15 mouse cellular contexts compared by ENCODE assay signal in the genomic region with DNA sequence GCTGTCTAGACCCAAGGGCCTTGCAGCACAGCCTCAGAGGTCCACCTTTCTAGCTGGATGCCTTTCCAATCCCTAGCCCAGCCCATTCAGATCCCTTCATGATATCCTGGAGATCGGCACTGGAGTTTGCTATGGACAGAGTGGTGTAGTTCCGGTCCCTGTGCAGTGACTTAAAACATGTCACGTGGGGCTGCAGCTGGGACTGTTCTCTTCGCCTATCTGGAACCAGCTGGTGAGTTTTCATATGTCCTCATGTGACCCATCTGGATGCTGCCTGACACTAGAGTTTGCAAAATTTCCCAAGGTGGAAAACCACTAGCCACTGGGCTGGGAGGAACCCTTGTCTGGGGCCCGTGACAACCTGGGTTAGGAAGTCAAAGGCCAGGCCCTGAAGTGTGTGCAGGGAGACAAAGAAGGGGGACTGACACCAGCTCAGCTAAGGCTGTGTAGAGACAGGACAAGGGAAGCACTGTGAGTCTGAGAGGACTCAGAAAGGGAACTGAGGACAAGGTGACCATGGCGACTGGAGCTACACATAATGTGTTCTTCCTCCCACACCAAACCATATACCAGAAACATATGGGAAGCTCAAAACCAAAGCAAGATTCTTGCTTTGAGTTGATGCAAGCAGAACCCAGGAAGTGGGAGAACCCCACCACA.
DNase-seq lines count a peak whose midpoint lies in the region; ATAC-seq and TF ChIP-seq lines count a peak whose summit lies in the region.
"Had no signal": no experiment of that assay in that cellular context is flagged by ENCODE, and none has a peak within 500 bp of the region (broad histone marks: within the 10 kb centered on the region; RNA-seq: fewer than 3 reads in every experiment).

No protein-coding gene starts in this region.

- intact Hi-C loops in heart, adult 2 months (cut with DNase I): no loop called here
- intact Hi-C loops in gastrocnemius, postnatal 14 days (cut with DNase I; ENCODE audit: low total_unique reads): no loop called here

- H3K9me3 ChIP-seq in heart, embryonic 10.5 days: no peaks in the 10 kb centered on the region
- H3K9me3 ChIP-seq in hindbrain, embryonic 12.5 days (replicated peaks): no peaks in the 10 kb centered on the region
- H3K9me3 ChIP-seq: hindbrain, embryonic 15.5 days; midbrain, embryonic 10.5 days had no signal

- no peak for TF ChIP-seq CTCF in heart, adult 2 months (IDR thresholded peaks at IDR 0.05)

- no peak for ATAC-seq in hindbrain, embryonic 12.5 days (ENCODE audit: low FRiP score)
- ATAC-seq: forebrain, embryonic 14.5 days had no signal

- TF ChIP-seq POLR2A in heart, adult 2 months (IDR thresholded peaks at IDR 0.05; ENCODE audit: insufficient read depth, low read depth, low read length): 0 out of 2 replicates have a peak, but pooled peaks have one; percentile 34

- no peaks in the 10 kb centered on the region for H3K27me3 ChIP-seq in heart, adult 2 months (ENCODE audit: control insufficient read depth, insufficient read depth, low read length)
- peaks cover 4% of the 10 kb centered on the region; the same call in 1 of the 2 replicates for H3K27me3 ChIP-seq in heart, embryonic 10.5 days (ENCODE audit: insufficient read depth, poor library complexity, severe bottlenecking)
- no peaks in the 10 kb centered on the region for H3K27me3 ChIP-seq in hindbrain, embryonic 12.5 days
- H3K27me3 ChIP-seq: hindbrain, embryonic 15.5 days had no signal

- H3K9ac ChIP-seq in heart, adult 2 months (ENCODE audit: low read depth, low read length): no peak overlapping the region
- H3K9ac ChIP-seq in hindbrain, embryonic 12.5 days: no peak overlapping the region
- H3K9ac ChIP-seq: hindbrain, embryonic 15.5 days had no signal

- 0 out of 2 replicates have a peak, but pooled peaks have one; percentile 43 for TF ChIP-seq EP300 in heart, adult 2 months (IDR thresholded peaks at IDR 0.05; ENCODE audit: insufficient read depth, low read depth, low read length)

- peak; percentile 53 to 71 for DNase-seq in heart, adult 2 months
- no peak for DNase-seq in heart, embryonic 10.5 days (ENCODE audit: low spot score)
- peak; percentile 27 for DNase-seq in gastrocnemius, postnatal 14 days
- DNase-seq in kidney, adult 9 months: peak; percentile 29
- peak; percentile 54 for DNase-seq in skeletal muscle tissue, adult 2 months (ENCODE audit: low read depth, low spot score)
- no peak for DNase-seq in right cerebral cortex, postnatal 14 days
- DNase-seq in T-cell, adult 2 months (ENCODE audit: low spot score): no peak
- DNase-seq: adrenal gland, postnatal 14 days; cerebellum, adult 11 months; thymus, postnatal 25 days had no signal

- H3K27ac ChIP-seq in heart, adult 2 months: 0 out of 2 replicates have a peak overlapping the region, but pooled peaks have one; percentile 28
- no peak overlapping the region for H3K27ac ChIP-seq in heart, embryonic 10.5 days
- no peak overlapping the region for H3K27ac ChIP-seq in hindbrain, embryonic 12.5 days
- H3K27ac ChIP-seq: hindbrain, embryonic 15.5 days; midbrain, embryonic 10.5 days had no signal

- H3K4me1 ChIP-seq in heart, adult 2 months (ENCODE audit: control insufficient read depth, insufficient read depth, low read length): peaks cover 3% of the 10 kb centered on the region; the same call in 1 of the 2 replicates
- H3K4me1 ChIP-seq in heart, embryonic 10.5 days: no peaks in the 10 kb centered on the region
- no peaks in the 10 kb centered on the region for H3K4me1 ChIP-seq in hindbrain, embryonic 12.5 days
- H3K4me1 ChIP-seq: hindbrain, embryonic 15.5 days; midbrain, embryonic 10.5 days had no signal

- no peak overlapping the region for H3K4me3 ChIP-seq in heart, adult 2 months
- no peak overlapping the region for H3K4me3 ChIP-seq in heart, embryonic 10.5 days
- H3K4me3 ChIP-seq in hindbrain, embryonic 12.5 days: no peak overlapping the region
- H3K4me3 ChIP-seq: hindbrain, embryonic 15.5 days; midbrain, embryonic 10.5 days had no signal

- H3K79me2 ChIP-seq in heart, adult 2 months (replicated peaks; ENCODE audit: control insufficient read depth, insufficient read depth, low read length): no peaks in the 10 kb centered on the region

- 46% methylated on average over 6 of the region's 6 CpGs for WGBS in heart, adult 2 months
- WGBS in heart, embryonic 10.5 days: 76% methylated on average over 6 of the region's 6 CpGs
- WGBS in hindbrain, embryonic 12.5 days: 79% methylated on average over 6 of the region's 6 CpGs

- H3K4me2 ChIP-seq in hindbrain, embryonic 12.5 days (replicated peaks): no peak overlapping the region
- H3K4me2 ChIP-seq: hindbrain, embryonic 15.5 days; liver, embryonic 11.5 days had no signal

- H3K36me3 ChIP-seq in heart, adult 2 months (ENCODE audit: control insufficient read depth, insufficient read depth, low read length): no peaks in the 10 kb centered on the region
- no peaks in the 10 kb centered on the region for H3K36me3 ChIP-seq in heart, embryonic 10.5 days
- H3K36me3 ChIP-seq in hindbrain, embryonic 12.5 days: no peaks in the 10 kb centered on the region
- H3K36me3 ChIP-seq: hindbrain, embryonic 15.5 days; midbrain, embryonic 10.5 days had no signal

Comparison
In these comparisons a context has a peak if more than half of its experiments do, and no peak if none do; other contexts are left out.
1. DNase-seq: peak in heart, adult 2 months (2 of 2), gastrocnemius, postnatal 14 days (single experiment), kidney, adult 9 months (single experiment) and skeletal muscle tissue, adult 2 months (single experiment); none in heart, embryonic 10.5 days (single experiment), right cerebral cortex, postnatal 14 days (single experiment) and T-cell, adult 2 months (single experiment).